Mouse (Mus musculus) inflammation-experienced regulatory T-cells, adult 16 weeks (primary cell): ENCODE data around the gene Gm11627. TPM values are rescaled to one million over a fixed set of nuclear protein-coding genes. Genes with fewer than 3 reads are reported as not detected.

ENCODE experiments used
- polyA plus RNA-seq: library from polyadenylated mRNA; unstranded; fragments of 100-300 nt; shearing (Covaris generic); gene quantifications from one replicate; pipeline ENCODE4 v1.2.1, GENCODE M21; 2017

Gm11627 gene
- polyA plus RNA-seq = not detected

DNA sequence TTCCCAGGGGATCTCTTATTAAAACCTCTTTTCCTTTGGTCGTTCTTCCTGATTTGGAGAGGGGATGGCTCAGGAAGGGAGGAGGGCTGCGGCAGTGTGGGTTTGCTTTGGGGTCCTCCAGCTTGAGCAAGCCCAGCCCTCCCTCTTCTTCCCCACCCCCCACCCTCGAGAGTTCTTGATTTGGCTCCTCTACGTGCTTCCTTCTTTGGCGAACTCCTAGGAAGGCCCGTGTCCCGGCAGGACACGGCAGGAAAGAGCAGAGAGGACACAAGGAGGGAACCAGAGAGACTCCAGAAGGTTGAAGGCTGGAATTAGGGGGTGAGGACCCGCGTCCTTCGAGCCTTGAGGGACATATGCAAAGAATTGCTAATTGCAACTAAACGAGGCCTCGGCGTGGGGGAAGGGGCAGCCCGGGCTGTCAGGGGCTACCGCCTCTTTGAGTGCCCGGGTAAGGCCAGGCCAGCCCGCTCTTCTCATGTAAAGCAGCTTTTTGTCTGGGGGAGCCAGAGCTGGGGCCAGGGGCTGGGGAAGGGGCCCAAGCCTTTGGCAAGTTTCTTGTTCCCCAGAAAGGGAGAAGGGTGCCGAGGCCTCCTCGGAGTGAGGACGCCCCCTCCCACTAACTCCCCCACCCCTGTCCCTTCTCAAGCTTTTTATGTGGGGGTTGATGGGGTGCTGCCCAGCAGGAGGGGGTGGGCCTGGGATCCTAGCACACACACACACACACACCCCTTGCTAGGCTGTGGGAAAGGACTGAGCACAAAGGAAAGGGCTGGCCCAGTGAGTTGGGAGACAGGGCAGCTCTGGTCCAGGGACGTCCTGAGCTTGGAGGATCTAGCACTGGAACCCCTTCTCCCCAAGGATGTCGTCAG is at the start of gene Gm11627:
TSS of gene Gm11627 (minus strand) at position 297 of the 869 bp plus-strand sequence.

DNA sequence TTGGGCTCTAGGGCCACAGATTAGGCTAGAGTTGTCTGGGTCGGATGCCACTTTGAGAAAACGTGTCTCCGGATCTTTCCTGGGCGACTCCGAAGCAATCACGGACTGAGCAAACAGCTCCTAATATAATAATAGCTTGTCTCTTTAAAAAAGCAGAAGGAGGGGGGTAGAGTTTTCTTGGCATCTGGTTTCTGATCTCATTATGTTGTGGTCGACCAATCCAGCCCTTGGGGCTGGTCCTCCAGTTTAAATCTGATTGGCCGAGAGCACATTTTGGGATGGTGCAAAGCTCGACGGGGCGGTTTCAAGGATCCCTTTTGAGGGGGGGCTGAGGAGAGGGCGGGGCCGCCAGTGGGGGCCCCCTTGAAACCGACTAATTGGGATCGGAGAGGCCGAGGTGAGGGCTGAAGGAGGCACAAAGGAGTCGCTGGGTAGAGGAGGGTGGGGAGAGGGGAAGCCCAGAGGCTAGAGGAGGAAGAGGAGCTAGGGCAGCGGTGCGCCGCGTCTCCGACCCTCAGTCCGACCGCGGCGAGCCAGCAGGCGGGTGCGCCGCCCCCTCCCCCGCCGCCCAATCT is 24.8 kb upstream of the Gm11627 start, which contains the start of gene Fzd2:
TSS of gene Fzd2 (plus strand) at position 387 of the 575 bp plus-strand sequence.

DNA sequence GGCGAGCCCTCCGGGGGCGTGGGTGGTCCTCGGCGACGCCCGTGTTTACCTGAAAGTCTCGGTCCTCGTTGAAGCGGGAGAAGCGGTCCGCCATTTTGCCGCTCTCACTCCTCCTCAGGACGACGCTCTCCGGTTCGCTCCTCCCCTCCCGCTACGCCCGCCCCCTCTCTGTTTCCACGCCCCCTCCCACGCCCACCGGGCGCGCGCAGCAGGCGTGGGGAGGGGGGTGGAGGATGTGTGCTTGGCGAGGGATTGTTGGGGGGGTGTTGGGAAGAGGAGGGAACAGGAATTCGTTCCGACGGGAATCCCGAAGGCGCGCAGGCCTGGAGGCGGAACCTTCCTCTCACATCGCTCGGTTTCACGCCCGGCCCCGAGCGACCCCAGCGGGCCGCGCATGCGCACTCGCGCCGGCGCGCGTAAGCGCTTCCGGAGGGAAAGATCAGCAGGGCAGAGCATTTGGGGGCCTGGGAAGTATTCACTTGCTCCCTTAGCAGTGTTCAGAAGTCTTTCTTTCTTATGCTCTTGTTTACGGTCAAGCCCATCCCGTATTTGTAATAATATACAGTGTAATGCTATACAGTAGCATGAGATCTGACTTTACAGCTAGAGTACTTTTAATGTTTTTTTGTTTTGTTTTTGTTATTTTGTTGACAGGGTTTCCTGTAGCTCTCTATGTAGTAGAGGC is 23.1 kb downstream of the Gm11627 start, which contains the start of gene Gpatch8:
TSS of gene Gpatch8 (minus strand) at position 362 of the 685 bp plus-strand sequence.

Other genes starting within 250 kb of the Gm11627 start
- gene Slc4a1, start 213.3 kb downstream of the Gm11627 start, polyA plus RNA-seq = 1.8 TPM
- gene Rundc3a, start 186.1 kb downstream of the Gm11627 start, polyA plus RNA-seq = 34.1 TPM
- 50.6 TPM for gene Slc25a39, start 171.5 kb downstream of the Gm11627 start, polyA plus RNA-seq
- gene Grn, start 149.1 kb downstream of the Gm11627 start, polyA plus RNA-seq = 85.2 TPM
- gene Fam171a2, start 131.8 kb downstream of the Gm11627 start, polyA plus RNA-seq = not detected
- gene Itga2b, start 109.3 kb downstream of the Gm11627 start, polyA plus RNA-seq = 1.7 TPM
- 77.4 TPM for gene Gpatch8, start 23.1 kb downstream of the Gm11627 start, polyA plus RNA-seq
- not detected for gene Fzd2, start 24.9 kb upstream of the Gm11627 start, polyA plus RNA-seq
- gene Meioc, start 84.3 kb upstream of the Gm11627 start, polyA plus RNA-seq = not detected
- 40.2 TPM for gene Ccdc43, start 118.3 kb upstream of the Gm11627 start, polyA plus RNA-seq
- not detected for gene Adam11, start 182.0 kb upstream of the Gm11627 start, polyA plus RNA-seq
- not detected for gene Gjc1, start 240.2 kb upstream of the Gm11627 start, polyA plus RNA-seq